Mouse (Mus musculus) fibroblast of lung, adult 2 months (primary cell): ENCODE results near the gene Ccdc17.

Source experiments
- DNase-seq: peaks from one replicate; pipeline ENCODE4 v3.0.0-alpha.2; 2011; ENCODE audit warnings: low read depth

Ccdc17 gene

DNA sequence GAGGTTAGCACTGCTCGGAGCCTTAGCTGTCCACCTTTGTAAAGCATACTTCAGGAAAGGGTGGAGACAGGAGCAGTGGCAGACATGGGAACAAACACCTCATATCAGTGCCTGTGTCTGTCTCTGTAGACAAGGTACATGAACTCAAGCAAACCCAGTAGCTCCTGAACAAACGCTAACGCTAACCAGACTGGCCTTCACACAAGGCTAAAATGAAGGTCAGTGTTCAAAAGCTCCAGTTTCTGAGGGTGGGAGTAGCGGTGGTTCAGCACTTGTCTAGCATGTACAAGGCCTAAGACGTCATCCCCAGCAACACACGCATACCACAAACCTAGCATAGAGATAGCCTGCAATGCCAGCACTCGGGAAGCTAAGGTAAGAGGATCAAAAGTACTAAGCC lies 49.2 kb downstream of the Ccdc17 start:
- no peak for DNase-seq

DNA sequence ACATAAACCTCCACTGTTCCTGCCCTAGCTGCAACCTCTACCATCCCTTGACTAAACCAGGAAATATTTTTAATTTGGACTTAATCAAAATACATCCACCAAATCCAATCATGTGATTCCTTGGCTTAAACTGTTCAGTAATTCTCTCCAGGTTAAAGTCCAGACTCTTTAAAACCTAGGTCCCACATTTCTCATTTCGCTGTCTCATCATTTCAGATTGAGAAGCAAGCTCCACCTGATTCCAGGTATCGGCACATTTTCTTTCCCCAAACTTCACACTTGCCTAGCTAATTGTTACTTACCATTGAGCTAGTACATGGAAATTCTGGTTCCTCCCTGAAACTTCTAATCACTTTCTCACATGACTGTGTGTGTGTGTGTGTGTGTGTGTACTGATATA lies 53.0 kb downstream of the Ccdc17 start:
- DNase-seq, result no peak
